Mouse (Mus musculus): ENCODE data around the gene Pkdrej.

GRCm38 (mm10) chr15:85845071-85845470, 23.5 kb upstream of the Pkdrej start:
- TF ChIP-seq CTCF (IDR thresholded peaks at IDR 0.05; ENCODE audit: borderline replicate concordance, insufficient read depth, low read depth, low read length) (no peak), POLR2A (IDR thresholded peaks at IDR 0.05; ENCODE audit: borderline replicate concordance, insufficient read depth, low read length) (no peak)
